Mouse (Mus musculus): ENCODE results near the gene Cerk. TPM values are rescaled to one million over a fixed set of nuclear protein-coding genes. Genes with fewer than 3 reads are reported as not detected.

Gene Cerk
- polyA plus RNA-seq, 1 experiment: 42.8 TPM

- TF ChIP-seq POLR2A (IDR thresholded peaks at IDR 0.05; ENCODE audit: extremely low read depth, insufficient read depth, low read length): no peak
- no peak for TF ChIP-seq CTCF (IDR thresholded peaks at IDR 0.05; ENCODE audit: extremely low read depth, insufficient read depth, low read length)
- Histone ChIP-seq H3K27ac (ENCODE audit: insufficient read depth, low read length) (no peak overlapping the region), H3K4me1 (ENCODE audit: control insufficient read depth, insufficient read depth, low read length) (no peaks in the 10 kb centered on the region), H3K4me3 (ENCODE audit: insufficient read depth, low read length) (no peak overlapping the region)
Observed at GRCm38 (mm10) chr15:86159093-86159492, 26.8 kb downstream of the Cerk start.

DNA sequence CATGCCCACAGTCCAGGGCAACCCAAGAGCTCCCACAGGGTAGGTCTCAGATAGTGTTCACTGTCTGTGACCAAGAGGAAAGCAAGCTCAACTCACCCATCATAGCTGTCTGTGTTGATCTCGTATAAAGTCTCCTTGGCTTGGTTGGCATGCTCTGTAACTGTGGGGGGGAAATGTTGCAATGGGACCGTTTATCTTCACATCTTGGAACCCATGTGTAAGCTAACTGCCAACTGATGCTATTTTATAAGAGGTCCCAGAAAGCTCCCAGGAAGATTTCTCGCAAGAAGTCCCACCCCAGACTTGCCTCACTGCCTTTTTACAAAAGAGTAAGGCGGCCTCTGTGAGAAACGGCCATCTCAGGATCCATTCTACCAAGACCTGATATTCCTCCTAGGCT, 29.4 kb downstream of the Cerk start:
- H3K27ac ChIP-seq (ENCODE audit: insufficient read depth, low read length): no peak overlapping the region
- no peaks in the 10 kb centered on the region for H3K4me1 ChIP-seq (ENCODE audit: control insufficient read depth, insufficient read depth, low read length)
- H3K4me3 ChIP-seq (ENCODE audit: insufficient read depth, low read length): no peak overlapping the region
- no peak for TF ChIP-seq CTCF (IDR thresholded peaks at IDR 0.05; ENCODE audit: extremely low read depth, insufficient read depth, low read length)
- no peak for TF ChIP-seq POLR2A (IDR thresholded peaks at IDR 0.05; ENCODE audit: extremely low read depth, insufficient read depth, low read length)

GRCm38 (mm10) chr15:86153481-86153960, 32.4 kb downstream of the Cerk start:
- Histone ChIP-seq H3K27ac (ENCODE audit: insufficient read depth, low read length) (no peak overlapping the region), H3K4me1 (ENCODE audit: control insufficient read depth, insufficient read depth, low read length) (no peaks in the 10 kb centered on the region), H3K4me3 (ENCODE audit: insufficient read depth, low read length) (no peak overlapping the region)
- TF ChIP-seq CTCF (IDR thresholded peaks at IDR 0.05; ENCODE audit: extremely low read depth, insufficient read depth, low read length): no peak
- no peak for TF ChIP-seq POLR2A (IDR thresholded peaks at IDR 0.05; ENCODE audit: extremely low read depth, insufficient read depth, low read length)

DNA sequence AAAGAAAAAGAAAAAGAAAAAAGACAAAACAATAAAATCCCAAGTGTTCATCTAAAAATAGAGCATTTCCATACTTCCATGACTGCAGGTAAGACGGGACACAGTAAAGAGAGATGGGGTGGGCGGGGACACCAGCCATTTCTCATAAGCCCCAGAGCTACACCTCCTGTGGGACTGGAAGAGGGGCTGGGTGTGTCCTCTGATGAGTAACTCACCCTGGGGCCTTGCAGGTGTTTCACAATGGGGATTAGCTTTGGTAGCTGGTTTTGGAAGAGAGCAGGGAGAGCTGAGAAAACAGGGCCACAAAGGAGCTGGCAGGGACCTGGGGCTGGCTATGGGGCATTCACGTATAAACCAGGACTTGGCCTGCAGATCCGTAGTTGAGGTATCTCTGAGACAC, 35.3 kb downstream of the Cerk start:
- H3K4me1 ChIP-seq (ENCODE audit: control insufficient read depth, insufficient read depth, low read length): no peaks in the 10 kb centered on the region
- H3K27ac ChIP-seq (ENCODE audit: insufficient read depth, low read length): no peak overlapping the region
- H3K4me3 ChIP-seq (ENCODE audit: insufficient read depth, low read length): no peak overlapping the region
- TF ChIP-seq POLR2A (IDR thresholded peaks at IDR 0.05; ENCODE audit: extremely low read depth, insufficient read depth, low read length) (no peak), CTCF (IDR thresholded peaks at IDR 0.05; ENCODE audit: extremely low read depth, insufficient read depth, low read length) (no peak)

- H3K27ac ChIP-seq (ENCODE audit: insufficient read depth, low read length): no peak overlapping the region
- H3K4me1 ChIP-seq (ENCODE audit: control insufficient read depth, insufficient read depth, low read length): no peaks in the 10 kb centered on the region
- TF ChIP-seq POLR2A (IDR thresholded peaks at IDR 0.05; ENCODE audit: extremely low read depth, insufficient read depth, low read length): no peak
- no peak for TF ChIP-seq CTCF (IDR thresholded peaks at IDR 0.05; ENCODE audit: extremely low read depth, insufficient read depth, low read length)
- H3K4me3 ChIP-seq (ENCODE audit: insufficient read depth, low read length): no peak overlapping the region
Observed at GRCm38 (mm10) chr15:86146922-86147321, 39.0 kb downstream of the Cerk start.

GRCm38 (mm10) chr15:86145046-86145445, 40.9 kb downstream of the Cerk start:
- no peaks in the 10 kb centered on the region for H3K4me1 ChIP-seq (ENCODE audit: control insufficient read depth, insufficient read depth, low read length)
- no peak overlapping the region for H3K4me3 ChIP-seq (ENCODE audit: insufficient read depth, low read length)
- TF ChIP-seq CTCF (IDR thresholded peaks at IDR 0.05; ENCODE audit: extremely low read depth, insufficient read depth, low read length): no peak
- TF ChIP-seq POLR2A (IDR thresholded peaks at IDR 0.05; ENCODE audit: extremely low read depth, insufficient read depth, low read length): no peak
- no peak overlapping the region for H3K27ac ChIP-seq (ENCODE audit: insufficient read depth, low read length)

DNA sequence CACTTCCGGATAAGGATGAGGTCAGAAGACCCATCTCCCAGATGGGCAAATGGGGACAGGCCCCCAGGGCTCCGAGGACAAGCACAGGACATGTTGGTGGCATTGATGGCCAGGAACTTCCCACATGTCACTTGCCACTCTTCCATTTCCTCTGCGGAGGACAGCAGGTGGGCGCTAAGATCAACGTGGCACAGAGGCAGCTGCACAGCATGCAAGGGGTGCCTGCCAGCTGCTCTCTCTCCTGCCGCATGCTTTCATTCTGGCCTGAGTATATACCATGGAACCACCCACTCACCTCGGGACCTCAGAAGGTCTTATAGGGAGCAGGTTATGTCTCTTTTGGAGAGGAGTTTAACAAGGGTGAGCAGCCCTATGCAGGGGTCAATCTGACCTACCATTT, 41.4 kb downstream of the Cerk start:
- no peak overlapping the region for H3K27ac ChIP-seq (ENCODE audit: insufficient read depth, low read length)
- H3K4me1 ChIP-seq (ENCODE audit: control insufficient read depth, insufficient read depth, low read length): no peaks in the 10 kb centered on the region
- no peak overlapping the region for H3K4me3 ChIP-seq (ENCODE audit: insufficient read depth, low read length)
- no peak for TF ChIP-seq CTCF (IDR thresholded peaks at IDR 0.05; ENCODE audit: extremely low read depth, insufficient read depth, low read length)
- no peak for TF ChIP-seq POLR2A (IDR thresholded peaks at IDR 0.05; ENCODE audit: extremely low read depth, insufficient read depth, low read length)

DNA sequence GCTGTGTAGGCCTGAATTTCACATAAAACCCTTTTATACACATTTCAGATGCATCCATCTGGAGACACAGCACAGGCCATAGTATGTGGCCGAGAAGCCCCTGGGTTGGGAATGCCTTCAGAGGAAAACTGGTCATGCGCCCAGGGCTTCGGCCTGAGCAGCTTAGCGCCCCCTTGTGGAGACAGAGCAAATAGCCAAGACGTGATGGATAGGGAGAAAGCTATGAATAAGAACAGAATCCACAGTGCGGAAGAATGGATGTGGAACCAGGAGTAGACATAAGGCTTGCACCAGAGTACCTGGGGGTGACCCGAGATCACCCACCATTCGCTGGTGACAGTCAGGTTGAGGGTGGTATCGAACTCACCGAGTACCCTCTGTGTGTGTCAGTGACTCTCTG, 45.6 kb downstream of the Cerk start:
- no peak for TF ChIP-seq POLR2A (IDR thresholded peaks at IDR 0.05; ENCODE audit: extremely low read depth, insufficient read depth, low read length)
- TF ChIP-seq CTCF (IDR thresholded peaks at IDR 0.05; ENCODE audit: extremely low read depth, insufficient read depth, low read length): peak; percentile 75
- no peak overlapping the region for H3K27ac ChIP-seq (ENCODE audit: insufficient read depth, low read length)
- H3K4me3 ChIP-seq (ENCODE audit: insufficient read depth, low read length): no peak overlapping the region
- H3K4me1 ChIP-seq (ENCODE audit: control insufficient read depth, insufficient read depth, low read length): no peaks in the 10 kb centered on the region

- peak; percentile 53 for TF ChIP-seq CTCF (IDR thresholded peaks at IDR 0.05; ENCODE audit: extremely low read depth, insufficient read depth, low read length)
- TF ChIP-seq POLR2A (IDR thresholded peaks at IDR 0.05; ENCODE audit: extremely low read depth, insufficient read depth, low read length): no peak
- H3K4me1 ChIP-seq (ENCODE audit: control insufficient read depth, insufficient read depth, low read length): no peaks in the 10 kb centered on the region
- H3K4me3 ChIP-seq (ENCODE audit: insufficient read depth, low read length): no peak overlapping the region
- no peak overlapping the region for H3K27ac ChIP-seq (ENCODE audit: insufficient read depth, low read length)
Observed at GRCm38 (mm10) chr15:86137638-86138037, 48.3 kb downstream of the Cerk start.

DNA sequence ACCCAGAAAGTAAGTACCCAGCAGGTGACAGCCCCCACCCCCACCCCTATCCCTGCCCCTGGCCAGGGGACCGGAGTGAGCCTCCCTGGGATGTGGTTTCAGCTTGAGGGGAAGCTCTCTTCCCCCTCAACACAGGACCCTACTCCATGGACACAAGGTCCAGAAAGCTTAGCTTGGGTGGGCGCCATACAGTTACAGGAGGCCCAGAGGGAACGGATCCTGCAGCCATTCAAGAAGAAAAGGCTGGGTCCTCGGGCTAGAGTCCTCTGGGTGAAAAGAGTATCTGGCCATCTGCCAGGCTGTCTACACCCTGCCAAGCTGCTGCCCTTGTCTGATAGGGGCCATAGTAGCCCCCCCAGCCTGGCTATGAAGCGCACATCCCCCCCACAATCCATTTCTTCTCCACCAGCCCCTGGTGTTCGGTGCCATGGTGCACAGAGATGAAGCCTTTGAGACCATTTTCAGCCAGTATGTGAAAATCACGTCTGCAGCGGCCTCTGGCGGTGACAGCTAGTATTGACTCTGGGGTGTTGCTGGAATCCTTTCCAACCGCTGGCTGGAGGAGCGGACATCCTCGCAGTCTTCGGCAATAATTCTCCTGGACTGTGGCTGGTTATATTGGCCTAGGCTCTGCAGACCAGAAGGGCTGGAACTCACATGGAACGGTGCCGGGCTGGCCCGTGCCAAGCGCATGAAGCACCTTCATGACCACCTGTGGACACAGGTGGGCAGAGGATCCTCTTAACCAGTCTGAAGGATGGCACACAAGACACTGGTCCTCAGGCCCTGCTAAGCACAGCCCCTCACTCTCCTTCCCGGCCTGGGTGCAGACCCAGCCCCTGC, 50.8 kb downstream of the Cerk start:
- H3K27ac ChIP-seq (ENCODE audit: insufficient read depth, low read length): no peak overlapping the region
- peak; percentile 95 for TF ChIP-seq CTCF (IDR thresholded peaks at IDR 0.05; ENCODE audit: extremely low read depth, insufficient read depth, low read length)
- TF ChIP-seq POLR2A (IDR thresholded peaks at IDR 0.05; ENCODE audit: extremely low read depth, insufficient read depth, low read length): no peak
- H3K4me3 ChIP-seq (ENCODE audit: insufficient read depth, low read length): no peak overlapping the region
- no peaks in the 10 kb centered on the region for H3K4me1 ChIP-seq (ENCODE audit: control insufficient read depth, insufficient read depth, low read length)

Measured in cortical plate, adult 2 months (tissue).